Mouse (Mus musculus) embryonic stem cell, embryonic (primary cell): ENCODE data around the gene Cbarp.

Experiments used
- CTCF ChIA-PET, 4 experiments: fragments of 300-600 bp in 2 of 4; fragments of 350-600 bp in 2 of 4; sonication (Branson Sonifier 250); formaldehyde crosslinking; loops; one replicate each; lab custom pipeline; 2022; ENCODE audit warnings: inconsistent platforms in 2 of 4; lab: Charles Lee
- POLR2A ChIA-PET, 4 experiments: fragments of 300-600 bp in 2 of 4; fragments of 350-600 bp in 2 of 4; sonication (Branson Sonifier 250); formaldehyde crosslinking; loops; one replicate each; lab custom pipeline; 2022; ENCODE audit warnings: antibody characterized with exemption in 4 of 4, inconsistent platforms in 1 of 4; lab: Charles Lee

The Cbarp gene

GRCm38 (mm10) chr10:80173955-80174640 is 33.5 kb upstream of the Cbarp start:
- ChIA-PET POLR2A (interaction anchor here (0.6 to 10.9 kb wide), 23 partner anchors 15 to 312 kb away, joined by 3 to 284 read pairs (median 4); partner anchors contain the start of genes Rps15 (in 2 of the 4), Dazap1 (in 1 of the 4), Gamt (in 1 of the 4) and Med16 (in 1 of the 4)), CTCF (interaction anchor here (0.5 to 3.0 kb wide), 35 partner anchors 9 to 605 kb away, joined by 3 to 53 read pairs (median 6); partner anchors contain the start of genes Cirbp (in 1 of the 4), Dazap1 (in 1 of the 4), Gamt (in 1 of the 4) and Mum1 (in 1 of the 4))

- POLR2A ChIA-PET: interaction anchor here (0.7 to 16.3 kb wide), 29 partner anchors 8 to 290 kb away, joined by 3 to 321 read pairs (median 4); partner anchors contain the start of genes Dazap1 (in 2 of the 4), Midn (in 2 of the 4), Mum1 (in 2 of the 4) and Gamt (in 1 of the 4)
- CTCF ChIA-PET: interaction anchor here in 1 of 4 experiments (1.4 to 3.0 kb wide), 3 partner anchors 52 to 200 kb away, joined by 4 to 53 read pairs (median 7); partner anchors contain the start of gene Mum1
Measured at GRCm38 (mm10) chr10:80173358-80173757, 32.7 kb upstream of the Cbarp start.

- POLR2A ChIA-PET: interaction anchor here (0.5 to 16.3 kb wide), 55 partner anchors 9 to 1003 kb away, joined by 3 to 321 read pairs (median 3); partner anchors contain the start of genes Ndufs7 (in 3 of the 4), Midn (in 2 of the 4), Mum1 (in 2 of the 4) and Rps15 (in 2 of the 4)
- CTCF ChIA-PET: interaction anchor here (0.6 to 1.6 kb wide), 8 partner anchors 10 to 205 kb away, joined by 3 to 8 read pairs (median 4); partner anchors contain the start of gene Mum1 (in 1 of the 4)
Measured at GRCm38 (mm10) chr10:80172527-80173292, 32.1 kb upstream of the Cbarp start, which contains the start of gene 1600002K03Rik. 1600002K03Rik (plus strand) TSS chr10:80172944.

GRCm38 (mm10) chr10:80171760-80172526 is 31.3 kb upstream of the Cbarp start:
- CTCF ChIA-PET: interaction anchor here (0.6 to 1.6 kb wide), 9 partner anchors 9 to 206 kb away, joined by 3 to 8 read pairs (median 4); partner anchors contain the start of gene Mum1 (in 1 of the 4)

GRCm38 (mm10) chr10:80171252-80171651 is 30.6 kb upstream of the Cbarp start:
- ChIA-PET CTCF (interaction anchor here in 2 of 4 experiments (0.6 to 1.3 kb wide), 6 partner anchors 26 to 89 kb away, joined by 3 to 4 read pairs (median 4); partner anchors contain the start of genes Cbarp (in 1 of the 2), Gamt (in 1 of the 2) and Mum1 (in 1 of the 2)), POLR2A (interaction anchor here in 3 of 4 experiments (0.6 to 16.3 kb wide), 30 partner anchors 10 to 317 kb away, joined by 3 to 321 read pairs (median 5); partner anchors contain the start of genes Midn (in 2 of the 3), Dazap1 (in 1 of the 3), Med16 (in 1 of the 3) and Mum1 (in 1 of the 3))

More at GRCm38 (mm10) chr10:80171760-80172526, 31.3 kb upstream of the Cbarp start:
- POLR2A ChIA-PET: interaction anchor here (0.5 to 16.3 kb wide), 63 partner anchors 9 to 1003 kb away, joined by 3 to 321 read pairs (median 3); partner anchors contain the start of genes Ndufs7 (in 3 of the 4), Midn (in 2 of the 4), Mum1 (in 2 of the 4) and Rps15 (in 2 of the 4)

GRCm38 (mm10) chr10:80170601-80171021 is 30.0 kb upstream of the Cbarp start:
- ChIA-PET POLR2A (interaction anchor here in 2 of 4 experiments (0.9 to 16.3 kb wide), 20 partner anchors 10 to 317 kb away, joined by 3 to 321 read pairs (median 4); partner anchors contain the start of genes Midn (in 2 of the 2), Med16 (in 1 of the 2), Mum1 (in 1 of the 2) and Pcsk4 (in 1 of the 2)), CTCF (interaction anchor here (0.5 to 1.3 kb wide), 9 partner anchors 25 to 244 kb away, joined by 3 to 10 read pairs (median 4); partner anchors contain the start of genes Cbarp (in 1 of the 4), Gamt (in 1 of the 4) and Mum1 (in 1 of the 4))

GRCm38 (mm10) chr10:80170052-80170451 is 29.4 kb upstream of the Cbarp start:
- POLR2A ChIA-PET: interaction anchor here in 2 of 4 experiments (0.7 to 16.3 kb wide), 17 partner anchors 11 to 262 kb away, joined by 3 to 321 read pairs (median 4); partner anchors contain the start of genes Midn (in 2 of the 2), Med16 (in 1 of the 2), Mum1 (in 1 of the 2) and Pcsk4 (in 1 of the 2)
- CTCF ChIA-PET: interaction anchor here (0.5 to 1.3 kb wide), 6 partner anchors 25 to 244 kb away, joined by 3 to 10 read pairs (median 4); partner anchors contain the start of gene Cbarp (in 1 of the 4)

- ChIA-PET POLR2A (interaction anchor here in 3 of 4 experiments (0.7 to 16.3 kb wide), 11 partner anchors 10 to 193 kb away, joined by 3 to 321 read pairs (median 5); partner anchors contain the start of genes Midn (in 1 of the 3), Pcsk4 (in 1 of the 3), Reep6 (in 1 of the 3) and Tmem259 (in 1 of the 3)), CTCF (interaction anchor here in 1 of 4 experiments (0.7 kb wide), 1 partner anchor 35 kb away, joined by 5 read pairs; no protein-coding TSS in a partner anchor)
Measured at GRCm38 (mm10) chr10:80169651-80170050, 29.0 kb upstream of the Cbarp start.

GRCm38 (mm10) chr10:80169070-80169469 is 28.4 kb upstream of the Cbarp start:
- ChIA-PET POLR2A (interaction anchor here (0.7 to 16.3 kb wide), 29 partner anchors 10 to 479 kb away, joined by 3 to 321 read pairs (median 8); partner anchors contain the start of genes Dazap1 (in 2 of the 4), Gamt (in 2 of the 4), Midn (in 2 of the 4) and Csnk1g2 (in 1 of the 4)), CTCF (interaction anchor here in 1 of 4 experiments (0.9 to 2.4 kb wide), 2 partner anchors 16 to 23 kb away, joined by 3 to 19 read pairs; no protein-coding TSS in a partner anchor)

- CTCF ChIA-PET: interaction anchor here (0.5 to 2.4 kb wide), 43 partner anchors 9 to 1377 kb away, joined by 3 to 20 read pairs (median 5); partner anchors contain the start of genes Tmem259 (in 2 of the 4), Wdr18 (in 2 of the 4), Atp8b3 (in 1 of the 4) and Mum1 (in 1 of the 4)
- POLR2A ChIA-PET: interaction anchor here (0.5 to 16.3 kb wide), 424 partner anchors 8 to 1922 kb away, joined by 3 to 321 read pairs (median 5); partner anchors contain the start of genes Med16 (in 4 of the 4), Midn (in 4 of the 4), Mum1 (in 4 of the 4) and Ptbp1 (in 4 of the 4)
Measured at GRCm38 (mm10) chr10:80168038-80168661, 27.5 kb upstream of the Cbarp start.

GRCm38 (mm10) chr10:80167460-80168037 is 26.9 kb upstream of the Cbarp start:
- ChIA-PET POLR2A (interaction anchor here (0.5 to 16.3 kb wide), 353 partner anchors 8 to 1858 kb away, joined by 3 to 321 read pairs (median 5); partner anchors contain the start of genes Midn (in 4 of the 4), Mum1 (in 4 of the 4), Cbarp (in 3 of the 4) and Dazap1 (in 3 of the 4)), CTCF (interaction anchor here (0.5 to 2.4 kb wide), 47 partner anchors 8 to 1579 kb away, joined by 3 to 20 read pairs (median 5); partner anchors contain the start of genes Tmem259 (in 2 of the 4), Wdr18 (in 2 of the 4), Arid3a (in 1 of the 4) and Atp8b3 (in 1 of the 4))

- ChIA-PET POLR2A (interaction anchor here in 3 of 4 experiments (0.5 to 16.3 kb wide), 32 partner anchors 10 to 373 kb away, joined by 3 to 321 read pairs (median 10); partner anchors contain the start of genes Cbarp (in 2 of the 3), Dazap1 (in 2 of the 3), Mum1 (in 2 of the 3) and Wdr18 (in 2 of the 3)), CTCF (interaction anchor here in 3 of 4 experiments (1.5 to 3.2 kb wide), 17 partner anchors 9 to 240 kb away, joined by 4 to 98 read pairs (median 11); partner anchors contain the start of genes Midn (in 2 of the 3), Cnn2 (in 1 of the 3), Tmem259 (in 1 of the 3) and Wdr18 (in 1 of the 3))
Measured at GRCm38 (mm10) chr10:80166136-80166535, 25.5 kb upstream of the Cbarp start.

GRCm38 (mm10) chr10:80165392-80166128 is 24.9 kb upstream of the Cbarp start, which contains the start of gene Cirbp:
Cirbp (plus strand) TSS chr10:80165985.
- POLR2A ChIA-PET: interaction anchor here (0.5 to 16.3 kb wide), 53 partner anchors 9 to 577 kb away, joined by 3 to 321 read pairs (median 4); partner anchors contain the start of genes Midn (in 3 of the 4), Cbarp (in 2 of the 4), Dazap1 (in 2 of the 4) and Stk11 (in 2 of the 4)

More at GRCm38 (mm10) chr10:80165392-80166128, 24.9 kb upstream of the Cbarp start, which contains the start of gene Cirbp:
- CTCF ChIA-PET: interaction anchor here (0.5 to 3.2 kb wide), 56 partner anchors 10 to 372 kb away, joined by 3 to 98 read pairs (median 6); partner anchors contain the start of genes Cnn2 (in 2 of the 4), Midn (in 2 of the 4), Mum1 (in 2 of the 4) and Tmem259 (in 2 of the 4)
